Mouse (Mus musculus) frontal cortex, postnatal 10 days (tissue): Measurements from ENCODE around the gene Sema6d.

Experiments used
- DNase-seq, 2 experiments: peaks; one replicate each; pipeline ENCODE4 v3.0.0; 2022; ENCODE audit warnings: low spot score in 2 of 2, mixed read lengths in 1 of 2

Sema6d gene

DNA sequence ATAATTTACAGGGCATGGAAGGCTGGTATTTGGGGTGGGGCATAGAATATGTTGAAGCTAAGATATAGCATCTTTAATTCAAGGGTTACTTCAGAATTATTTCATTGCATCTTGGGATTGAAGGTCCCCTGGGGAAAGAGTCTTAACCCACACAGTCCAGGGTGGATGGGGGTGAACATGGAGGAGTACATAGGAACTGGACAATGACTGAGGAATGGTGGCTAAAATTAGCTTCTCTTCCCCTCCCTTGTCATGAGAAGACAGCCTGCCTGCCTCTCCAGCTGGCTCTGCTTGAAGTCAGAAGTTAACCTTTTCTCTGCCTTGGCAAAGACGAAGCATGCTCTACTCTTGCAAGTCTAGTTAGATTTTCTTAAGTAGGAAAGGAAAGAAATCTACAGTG is 377.7 kb downstream of the Sema6d start:
- DNase-seq, result no peak

GRCm38 (mm10) chr2:124470346-124471042 is 380.7 kb downstream of the Sema6d start:
- no peak for DNase-seq

- no peak for DNase-seq
These were observed 383.1 kb downstream of the Sema6d start for GRCm38 (mm10) chr2:124472674-124473507.

DNA sequence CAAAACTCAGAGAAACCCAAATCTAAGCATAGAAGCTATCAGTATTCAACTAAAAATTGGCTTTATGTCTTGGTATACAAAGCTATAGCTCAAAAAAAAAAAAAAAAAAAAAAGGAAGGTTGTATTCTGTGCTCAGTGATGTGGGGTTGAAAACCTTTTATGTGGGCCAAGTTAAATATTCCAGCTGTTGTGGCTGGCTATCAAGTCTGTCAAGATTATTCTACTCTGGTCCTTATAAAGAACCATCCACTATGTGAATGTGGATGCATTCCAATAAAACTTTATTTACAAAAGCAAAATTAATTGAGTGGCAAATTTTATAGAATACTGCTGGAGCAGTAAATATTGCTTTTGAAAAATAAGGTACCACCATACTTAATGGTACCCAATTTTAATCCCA is 388.1 kb downstream of the Sema6d start:
- DNase-seq, result no peak

GRCm38 (mm10) chr2:124478526-124478925 is 388.8 kb downstream of the Sema6d start:
- no peak for DNase-seq

DNA sequence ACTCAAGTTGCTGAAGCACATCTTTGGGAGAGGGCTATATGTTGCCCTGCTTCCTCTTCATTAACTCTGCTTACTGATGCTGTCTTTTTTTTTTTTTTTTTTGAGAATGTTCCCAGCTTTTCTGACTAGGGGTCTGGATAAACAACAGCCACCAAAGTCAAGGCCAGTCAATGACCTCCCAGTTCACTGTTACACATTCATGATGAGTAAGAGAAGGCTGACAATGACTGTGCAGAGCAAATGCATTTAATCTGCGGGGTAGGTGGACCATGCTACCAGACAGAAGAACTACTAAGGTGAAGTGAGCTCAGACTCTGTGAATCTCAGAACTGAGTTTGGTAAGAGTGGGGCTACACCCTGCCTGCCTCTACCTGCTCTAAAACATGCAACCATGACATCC is 396.0 kb downstream of the Sema6d start:
- DNase-seq, result no peak

DNA sequence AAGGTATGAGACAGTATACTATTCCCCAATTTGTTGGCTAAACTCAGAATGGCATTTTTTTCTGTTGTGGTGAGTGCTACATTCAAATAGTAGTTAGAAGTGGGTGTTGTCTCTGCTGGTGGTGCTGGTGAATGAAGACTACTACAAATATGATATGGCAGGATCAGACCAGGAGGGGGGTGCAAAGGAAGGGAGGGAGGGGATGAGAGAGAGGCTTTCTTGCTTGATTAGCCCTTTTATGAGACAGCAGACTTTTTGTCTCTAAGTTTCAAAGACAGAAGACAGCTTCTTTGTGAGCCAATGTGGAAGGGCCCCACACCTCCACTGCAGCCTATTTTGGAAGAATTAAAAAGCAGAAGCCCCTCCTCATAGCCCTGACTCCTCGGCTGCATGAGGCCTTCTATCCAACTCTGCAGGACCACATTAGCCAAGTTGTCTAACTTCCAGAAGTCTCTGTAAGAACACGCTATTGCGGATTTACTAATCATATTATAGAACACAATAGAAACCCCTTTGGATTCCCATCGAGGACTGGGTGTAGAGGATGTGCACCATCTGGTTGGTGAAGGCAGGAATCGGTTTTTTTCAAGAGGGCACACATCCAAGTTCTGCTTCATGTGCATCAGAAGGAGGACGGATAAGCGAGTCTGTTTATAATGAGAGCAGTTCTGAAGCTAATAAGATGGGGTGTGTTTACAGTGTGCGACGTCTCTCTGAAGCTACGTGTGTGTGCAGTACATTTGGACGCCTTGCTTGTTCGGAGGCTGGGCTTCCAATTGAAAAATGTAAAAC is 400.4 kb downstream of the Sema6d start:
- no peak for DNase-seq

DNA sequence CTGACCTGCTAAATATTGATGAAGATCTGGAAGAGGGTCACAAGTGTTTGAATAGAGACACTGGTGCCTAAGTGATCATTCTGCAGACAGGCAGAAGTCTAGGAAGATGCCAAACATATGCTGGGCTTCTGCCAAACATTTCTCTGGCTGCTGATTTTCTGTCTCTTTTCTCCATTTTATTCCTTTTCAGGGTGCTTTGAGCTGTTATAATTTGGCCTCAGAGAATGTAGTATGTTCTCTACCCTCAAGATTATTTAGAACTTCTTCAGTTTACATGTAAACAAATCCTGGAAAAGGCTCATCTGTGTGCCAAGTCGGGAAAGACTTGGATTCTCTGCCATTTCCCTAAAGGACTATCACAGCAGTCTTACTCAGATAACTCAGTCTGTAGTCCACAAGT is 406.0 kb downstream of the Sema6d start:
- no peak for DNase-seq

DNA sequence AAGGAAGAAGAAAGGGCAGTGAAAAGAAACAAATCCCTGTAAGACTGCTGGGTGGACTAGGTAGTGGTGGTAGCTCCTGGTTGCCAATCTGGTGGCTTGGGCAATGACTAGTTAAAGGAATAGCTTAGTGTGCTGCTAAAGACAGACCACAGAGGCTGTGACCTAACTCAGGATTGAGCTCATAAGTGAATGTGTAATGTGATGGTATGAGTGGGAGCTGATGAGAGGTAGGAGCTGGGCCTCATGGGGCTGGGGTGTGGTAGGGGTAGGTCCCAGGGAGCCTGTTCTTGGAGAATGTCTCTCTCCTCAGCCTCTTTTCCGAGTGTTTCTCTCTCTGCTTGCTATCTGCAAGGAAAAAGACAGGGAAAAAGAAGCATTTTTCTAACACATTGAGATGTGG is 409.9 kb downstream of the Sema6d start:
- no peak for DNase-seq

DNA sequence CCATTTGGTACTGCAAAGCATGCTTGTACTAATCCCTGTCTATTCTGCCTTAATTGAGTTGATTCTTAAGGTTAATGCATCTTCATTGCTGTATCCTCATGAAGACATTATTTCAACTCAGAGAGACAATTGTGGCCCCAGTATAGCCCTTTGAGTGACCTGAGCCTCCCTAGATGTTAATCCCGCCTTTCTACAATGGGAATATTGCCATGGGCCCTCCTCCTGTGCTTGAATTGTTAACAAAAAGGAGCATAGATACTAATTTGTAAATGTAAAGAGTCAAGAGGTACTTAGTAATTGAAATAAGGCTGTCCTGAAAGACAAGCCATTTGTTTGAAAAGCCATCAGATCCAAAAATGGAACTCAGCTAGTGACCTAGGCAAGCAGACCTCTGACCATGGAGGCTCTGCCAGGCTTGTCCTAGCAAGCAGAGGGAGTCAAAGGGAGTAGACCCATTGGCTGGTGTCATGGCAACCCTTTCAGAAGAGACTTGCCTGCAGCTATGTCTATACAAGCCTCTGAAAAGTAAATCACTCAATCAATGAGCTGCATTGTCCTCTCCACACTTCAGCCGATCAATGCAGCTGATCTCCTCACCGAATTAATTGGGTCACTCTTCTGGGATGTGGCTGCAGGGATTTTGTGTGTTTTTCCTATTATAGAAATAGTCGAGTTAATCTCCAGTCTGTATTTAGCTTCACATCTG is 416.2 kb downstream of the Sema6d start:
- no peak for DNase-seq

DNA sequence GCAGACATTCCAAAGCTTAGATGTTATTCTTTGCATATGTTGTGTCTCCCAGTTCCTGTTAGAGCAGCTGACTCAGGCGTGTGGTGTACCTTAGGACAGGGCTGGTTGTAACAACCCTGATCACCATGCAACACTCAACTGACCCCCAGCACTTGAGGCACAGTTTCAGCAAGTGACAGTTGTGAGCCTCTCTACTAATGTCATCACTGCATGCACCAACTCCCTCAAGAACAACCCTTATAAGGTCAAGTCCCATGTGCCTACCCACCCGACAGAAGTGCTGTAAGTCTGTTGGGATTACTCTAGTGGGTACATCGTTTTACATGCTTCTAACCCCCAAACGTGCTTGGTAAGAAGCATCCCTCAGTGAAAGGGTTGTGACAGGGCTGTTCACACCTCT is 418.0 kb downstream of the Sema6d start:
- DNase-seq, result no peak

GRCm38 (mm10) chr2:124509479-124509878 is 419.7 kb downstream of the Sema6d start:
- DNase-seq, result no peak

GRCm38 (mm10) chr2:124511826-124512225 is 422.1 kb downstream of the Sema6d start:
- no peak for DNase-seq

- DNase-seq, result no peak
These were observed 432.7 kb downstream of the Sema6d start for GRCm38 (mm10) chr2:124522426-124522825.

DNA sequence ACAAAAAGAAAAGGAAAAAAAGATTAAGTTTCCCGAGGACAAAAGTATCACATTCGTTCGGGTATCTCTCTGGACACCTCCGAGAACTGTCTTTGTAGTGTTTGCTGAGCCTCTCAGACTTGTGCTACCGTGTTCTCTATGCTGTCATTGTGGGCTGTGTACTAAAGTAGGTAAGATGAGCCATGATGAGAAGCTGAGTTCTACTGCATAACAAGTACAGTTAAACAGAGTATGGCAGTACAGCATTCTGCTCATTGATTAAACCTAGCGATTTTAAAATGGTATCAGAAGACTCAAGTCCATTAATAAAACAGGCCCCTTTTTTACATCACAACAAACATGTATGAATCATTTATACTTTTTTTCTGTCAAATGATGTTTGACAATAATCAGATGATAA is 433.9 kb downstream of the Sema6d start:
- no peak for DNase-seq

GRCm38 (mm10) chr2:124524167-124524566 is 434.4 kb downstream of the Sema6d start:
- DNase-seq, result no peak

DNA sequence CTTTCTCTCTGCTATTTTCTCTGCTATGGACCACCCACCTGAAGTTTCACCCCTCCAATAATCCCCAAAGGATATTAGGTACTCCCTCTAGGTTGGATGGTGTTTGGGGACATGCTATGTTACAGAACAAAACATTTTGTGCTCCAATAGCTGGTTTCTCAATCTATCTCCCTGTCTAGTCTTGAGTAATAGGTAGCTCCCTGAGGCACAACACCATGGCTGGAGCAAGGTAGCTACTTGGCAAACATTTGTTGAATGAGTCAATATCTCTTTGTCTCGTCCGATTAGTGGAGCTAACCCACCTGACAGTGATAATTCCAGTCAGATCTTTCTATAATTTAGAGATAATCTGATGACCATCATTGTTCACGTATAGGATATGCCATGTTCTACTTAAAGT is 437.9 kb downstream of the Sema6d start:
- no peak for DNase-seq

DNA sequence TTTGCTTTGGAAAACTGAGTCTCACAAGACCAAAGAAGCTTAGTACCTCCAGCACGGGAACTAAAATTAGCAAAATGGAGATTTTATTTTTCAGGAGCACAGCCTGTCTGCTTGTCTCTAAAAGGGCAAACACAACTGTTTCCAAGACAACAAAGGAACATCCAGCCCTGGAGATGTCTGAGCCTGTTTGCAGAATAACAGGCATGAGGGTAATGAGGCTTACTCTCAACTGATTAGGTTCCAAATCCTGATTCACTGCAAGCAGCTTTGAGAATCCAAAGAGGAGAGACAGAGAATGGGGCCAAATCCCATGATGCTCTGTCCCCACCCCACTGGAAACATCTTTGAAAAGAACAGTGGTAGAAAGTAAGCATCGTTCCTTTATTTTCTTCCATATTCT is 440.7 kb downstream of the Sema6d start:
- DNase-seq, result no peak

- DNase-seq, result no peak
These were observed 441.3 kb downstream of the Sema6d start for GRCm38 (mm10) chr2:124531062-124531461.

- no peak for DNase-seq
These were observed 443.1 kb downstream of the Sema6d start for GRCm38 (mm10) chr2:124532906-124533305.

GRCm38 (mm10) chr2:124533602-124534001 is 443.8 kb downstream of the Sema6d start:
- no peak for DNase-seq

DNA sequence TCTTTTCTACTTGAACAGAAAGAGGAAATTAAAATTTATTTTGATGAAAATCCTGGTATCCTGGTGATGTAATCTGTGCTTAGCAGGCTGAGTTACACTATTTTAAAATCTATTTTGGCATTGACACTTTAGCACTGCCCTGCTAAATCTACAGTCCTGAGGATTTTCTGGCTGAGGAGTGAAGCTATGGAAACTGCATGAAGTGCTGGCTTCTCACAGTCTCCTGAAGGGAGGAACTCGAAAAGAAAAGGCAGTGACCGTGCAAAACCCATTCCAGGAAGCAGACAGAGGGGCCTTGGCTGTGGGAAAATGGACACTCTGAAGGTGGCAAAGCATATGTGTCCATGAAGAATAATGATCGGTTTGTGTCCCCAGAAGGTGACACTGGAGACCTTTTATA is 460.5 kb downstream of the Sema6d start:
- DNase-seq, result no peak
